Mouse (Mus musculus) forelimb bud, embryonic 11.5 days (tissue): ENCODE results near the gene Ncor1.

Experiments used
- DNase-seq: peaks from one replicate; pipeline ENCODE4 v3.0.0-alpha.2; 2012; ENCODE audit warnings: low read depth, low spot score

The Ncor1 gene

DNA sequence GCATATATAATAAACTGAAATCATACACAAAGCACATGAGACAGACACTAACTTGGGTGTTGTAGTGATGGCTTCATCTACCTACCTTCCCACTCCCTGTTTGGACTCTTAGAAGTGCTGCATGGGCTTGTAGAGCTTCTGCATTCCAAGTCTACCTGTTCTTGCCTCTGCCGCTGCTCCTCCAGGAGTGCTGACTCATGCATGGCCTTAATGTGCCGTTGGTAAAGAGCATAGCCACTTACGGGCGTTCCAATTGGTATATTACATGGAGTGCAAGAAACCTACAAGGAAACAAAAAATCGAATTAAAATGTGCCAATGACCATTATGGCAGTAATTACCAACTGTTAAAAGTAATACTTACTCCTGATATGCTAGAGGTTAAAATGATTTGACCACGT is 91.5 kb downstream of the Ncor1 start:
- no peak for DNase-seq

DNA sequence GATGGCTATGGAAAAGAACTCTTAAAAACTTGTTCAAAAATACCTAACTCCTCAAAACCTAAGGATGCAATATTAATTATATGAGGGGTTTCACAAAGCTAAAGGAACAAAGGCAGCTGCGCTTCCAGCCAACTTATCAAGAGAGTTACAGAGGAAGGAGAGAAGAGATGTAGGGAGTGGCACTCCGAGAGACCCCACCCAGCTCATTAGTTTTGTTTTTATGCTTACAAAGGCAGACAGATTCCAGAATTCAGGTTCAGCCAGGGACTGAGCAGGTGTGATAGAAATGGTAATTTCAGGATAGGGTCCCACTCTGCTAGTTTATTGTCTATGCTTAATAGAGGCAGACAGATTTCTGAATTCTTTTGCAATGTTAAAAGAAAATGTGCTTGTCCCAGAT is 103.1 kb downstream of the Ncor1 start:
- no peak for DNase-seq

- DNase-seq = no peak
Observed at GRCm38 (mm10) chr11:62351948-62352347, 106.4 kb downstream of the Ncor1 start.

DNA sequence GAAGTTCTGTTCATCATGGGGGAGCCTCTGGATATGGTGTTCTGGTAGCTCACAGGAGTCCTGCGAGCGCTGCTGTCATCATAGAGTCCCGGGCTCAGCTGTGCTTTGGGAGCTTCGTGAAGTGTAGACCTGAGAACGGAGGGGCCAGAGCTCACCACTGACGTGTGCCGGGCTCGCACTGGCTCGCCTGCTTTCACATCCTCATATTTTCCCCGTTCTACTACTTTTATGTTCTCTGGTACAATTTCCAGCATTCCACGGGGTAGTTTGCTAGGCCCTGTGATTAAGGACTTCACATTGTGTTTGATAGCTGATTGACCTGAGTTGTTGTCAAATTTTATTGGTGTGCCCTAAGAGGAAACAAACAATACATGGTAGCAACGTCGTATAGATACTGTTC is 115.3 kb downstream of the Ncor1 start:
- DNase-seq = no peak

- DNase-seq = no peak
Observed at GRCm38 (mm10) chr11:62332228-62332627, 126.1 kb downstream of the Ncor1 start.

DNA sequence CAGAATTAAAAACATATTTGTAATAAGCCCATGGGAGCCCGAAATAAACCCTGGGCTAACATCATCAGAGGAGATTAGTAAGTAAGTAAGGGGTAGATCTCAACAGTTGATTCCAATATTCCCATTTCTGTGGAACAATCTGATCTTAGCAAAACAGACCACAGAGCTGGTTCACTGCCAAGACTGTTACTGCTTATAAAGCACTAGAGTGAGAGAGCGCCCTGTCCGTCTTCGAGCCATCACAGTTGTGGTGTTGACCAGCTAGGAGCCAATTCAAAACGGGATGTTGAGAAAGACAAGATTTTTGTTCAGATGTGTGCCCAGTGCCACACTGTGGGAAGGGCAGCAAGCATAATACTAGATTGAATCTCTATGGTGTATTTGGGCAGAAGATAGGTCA is 127.2 kb downstream of the Ncor1 start:
- no peak for DNase-seq

GRCm38 (mm10) chr11:62323659-62324058 is 134.7 kb downstream of the Ncor1 start:
- no peak for DNase-seq

GRCm38 (mm10) chr11:62320097-62320496 is 138.2 kb downstream of the Ncor1 start:
- DNase-seq = no peak

- no peak for DNase-seq
Observed at GRCm38 (mm10) chr11:62317746-62318145, 140.6 kb downstream of the Ncor1 start.

- DNase-seq = no peak
Observed at GRCm38 (mm10) chr11:62314984-62315383, 143.4 kb downstream of the Ncor1 start.

DNA sequence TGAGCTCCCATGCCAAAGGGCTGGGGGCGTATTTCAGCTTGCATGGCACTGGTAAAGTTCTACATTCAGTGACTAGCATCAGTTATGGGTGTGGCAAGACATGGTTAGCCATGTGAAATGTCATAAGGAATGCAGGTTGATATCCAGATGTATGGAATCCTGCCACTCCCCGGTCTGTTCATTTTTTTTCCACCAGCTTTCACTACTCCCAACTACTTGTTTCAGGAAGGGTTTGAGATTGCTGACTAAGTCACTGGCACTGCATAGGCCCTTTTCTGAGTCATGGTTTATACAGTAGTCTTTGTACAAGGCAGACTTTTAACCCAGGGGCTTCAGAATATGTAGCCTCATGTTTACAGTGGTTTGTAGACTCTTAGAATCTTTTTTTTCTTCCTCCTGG is 149.0 kb downstream of the Ncor1 start:
- DNase-seq = no peak

GRCm38 (mm10) chr11:62305866-62306265 is 152.5 kb downstream of the Ncor1 start:
- no peak for DNase-seq

DNA sequence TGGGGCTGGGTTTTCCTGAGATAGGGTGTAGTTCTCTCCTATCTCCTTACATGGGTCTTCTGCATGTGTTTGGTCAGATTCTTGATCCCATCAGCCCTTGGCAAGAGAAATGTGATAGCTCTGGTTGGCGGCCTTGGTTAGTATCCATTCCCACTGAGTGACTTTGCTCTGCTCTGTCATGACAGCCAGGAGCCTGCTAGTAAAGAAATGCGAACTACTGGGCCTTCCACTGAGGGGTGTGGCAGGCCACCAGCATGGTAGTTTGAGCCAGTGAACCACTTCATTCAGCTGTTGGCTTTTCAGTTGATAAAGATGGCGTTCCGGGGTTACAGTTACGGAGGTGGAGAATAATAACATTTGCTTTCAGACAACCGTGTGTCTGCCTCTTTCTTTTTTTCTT is 159.5 kb downstream of the Ncor1 start:
- no peak for DNase-seq

GRCm38 (mm10) chr11:62294121-62294520 is 164.2 kb downstream of the Ncor1 start:
- no peak for DNase-seq

GRCm38 (mm10) chr11:62287700-62288099 is 170.6 kb downstream of the Ncor1 start:
- no peak for DNase-seq

DNA sequence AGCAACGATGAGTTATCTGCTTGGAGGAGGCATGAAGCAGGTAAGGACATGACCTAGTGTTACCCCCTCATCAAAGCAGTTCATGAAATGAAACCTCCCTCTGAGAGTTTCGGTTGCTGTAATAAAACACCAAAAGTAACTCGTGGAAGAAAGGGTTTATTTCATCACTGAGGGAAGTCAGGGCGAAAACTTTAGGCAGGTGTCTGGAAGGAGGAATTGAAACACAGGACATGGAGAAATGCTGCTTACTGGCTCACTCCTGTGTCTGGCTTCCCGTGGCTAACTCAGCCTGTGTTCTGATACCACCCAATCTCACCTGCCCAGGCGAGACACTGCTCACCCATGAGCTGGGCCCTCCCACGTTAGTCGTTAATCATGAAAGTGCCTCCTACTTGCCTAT is 173.3 kb downstream of the Ncor1 start:
- DNase-seq = no peak

GRCm38 (mm10) chr11:62284020-62284419 is 174.3 kb downstream of the Ncor1 start:
- peak; percentile 29 for DNase-seq

GRCm38 (mm10) chr11:62281601-62281997 is 176.7 kb downstream of the Ncor1 start:
- DNase-seq = peak; percentile 45

GRCm38 (mm10) chr11:62280675-62281600 is 177.4 kb downstream of the Ncor1 start, which contains the start of the genes Zswim7 and Ttc19:
Zswim7 (minus strand) TSS chr11:62281375.
Ttc19 (plus strand) TSS chr11:62281473.
- peak; percentile 88 for DNase-seq

GRCm38 (mm10) chr11:62278027-62278426 is 180.3 kb downstream of the Ncor1 start:
- peak; percentile 80 for DNase-seq

DNA sequence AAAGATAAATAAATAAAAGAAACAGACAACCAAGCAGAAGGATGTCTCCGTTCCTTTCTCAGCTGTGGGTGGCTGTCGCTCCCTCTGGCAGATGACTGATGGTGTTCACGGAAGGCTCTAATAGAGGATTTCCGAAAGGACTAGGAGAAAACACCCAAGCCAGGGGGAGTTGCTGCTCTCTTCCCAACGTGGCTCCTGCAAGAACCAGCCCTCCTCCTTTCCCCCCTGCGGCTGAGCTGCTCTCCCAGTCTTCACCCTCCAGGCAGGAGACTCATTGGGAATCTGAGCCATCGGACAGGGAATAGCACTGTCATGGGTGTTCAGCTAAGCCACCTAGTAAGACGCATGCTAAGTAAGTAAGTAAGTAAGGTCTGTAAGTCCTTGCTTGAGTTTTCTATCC is 181.3 kb downstream of the Ncor1 start:
- DNase-seq = no peak

DNA sequence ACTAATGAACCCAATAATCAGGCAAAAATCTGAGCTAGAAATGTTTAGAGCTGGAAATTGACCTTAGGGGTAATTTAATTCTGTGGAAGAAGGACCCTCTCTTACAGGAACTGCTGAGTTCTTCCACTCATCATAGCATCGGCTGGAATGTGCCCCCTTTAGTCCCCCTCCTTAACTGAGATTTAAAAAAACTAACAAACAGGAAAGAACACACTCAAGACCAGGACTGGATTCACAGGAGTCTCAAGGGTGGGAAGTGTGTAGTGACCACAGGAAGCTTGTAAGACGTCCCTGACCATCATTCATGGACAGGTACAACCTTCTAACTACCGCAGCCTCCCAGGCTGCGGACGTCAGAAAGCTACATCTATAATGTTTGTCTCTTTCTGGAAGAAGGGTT is 187.5 kb downstream of the Ncor1 start:
- no peak for DNase-seq

DNA sequence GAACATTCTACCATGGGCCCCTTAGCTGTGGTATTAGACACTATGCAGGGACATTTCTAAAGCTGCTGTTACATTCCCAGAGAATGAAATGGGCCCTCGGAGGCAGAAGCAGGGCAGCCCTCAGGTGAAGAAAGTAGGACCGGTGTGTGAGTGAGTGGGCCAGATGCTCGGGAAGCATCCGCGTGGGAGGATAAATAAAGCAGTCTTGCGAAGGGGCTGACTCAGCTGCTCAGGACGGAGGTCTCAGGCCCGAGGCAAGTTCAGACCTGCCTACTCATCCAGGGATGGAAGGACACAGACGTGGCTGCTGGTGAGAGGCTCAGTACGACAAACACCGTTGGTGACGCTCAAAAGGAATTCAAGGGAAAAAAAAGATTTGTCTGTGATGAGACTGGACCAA is 189.2 kb downstream of the Ncor1 start:
- DNase-seq = no peak
